Mouse (Mus musculus) neural tube, embryonic 14.5 days (tissue): ENCODE results near the gene Bpifa3. TPM values are rescaled to one million over a fixed set of nuclear protein-coding genes. Genes with fewer than 3 reads are reported as not detected.

Experiments used
- ATAC-seq: fragments of 200-750 bp; cut with Nextera tagmentation; 2 replicates; pipeline ENCODE4 v1.8.0; 2017; ENCODE audit warnings: low read depth, mild to moderate bottlenecking, moderate TSS enrichment, moderate library complexity
- H3K27ac ChIP-seq: fragments of 300-500 bp; sonication (generic); 2 replicates; pipeline ENCODE4 v1.5.1; 2014; ENCODE audit warnings: low read depth, mild to moderate bottlenecking, control low read depth, low read length, moderate library complexity, mixed read lengths
- H3K27me3 ChIP-seq: fragments of 300-500 bp; sonication (generic); 2 replicates; pipeline ENCODE4 v1.6.1; 2014; ENCODE audit warnings: low read length; ENCODE audit not compliant: control insufficient read depth, insufficient read depth
- H3K36me3 ChIP-seq: fragments of 300-500 bp; sonication (generic); 2 replicates; pipeline ENCODE4 v1.6.1; 2014; ENCODE audit warnings: low read length, mixed read lengths; ENCODE audit not compliant: control insufficient read depth, insufficient read depth
- H3K4me1 ChIP-seq: fragments of 300-500 bp; sonication (generic); 2 replicates; pipeline ENCODE4 v1.6.1; 2014; ENCODE audit warnings: low read length; ENCODE audit not compliant: control insufficient read depth, insufficient read depth
- H3K4me2 ChIP-seq: fragments of 300-500 bp; sonication (generic); 2 replicates; pipeline ENCODE4 v1.6.1; 2014; ENCODE audit warnings: mild to moderate bottlenecking, low read depth, low read length, control low read depth
- H3K4me3 ChIP-seq: fragments of 300-500 bp; sonication (generic); 2 replicates; pipeline ENCODE4 v1.5.1; 2014; ENCODE audit warnings: low read depth, low read length, control low read depth, mixed read lengths
- H3K9ac ChIP-seq: fragments of 300-500 bp; sonication (generic); replicated peaks from 2 replicates; pipeline ENCODE4 v1.6.1; 2014; ENCODE audit warnings: low read depth, mild to moderate bottlenecking, control low read depth, low read length, mixed read lengths
- H3K9me3 ChIP-seq: fragments of 300-500 bp; sonication (generic); 2 replicates; pipeline ENCODE4 v1.6.1; 2016; ENCODE audit warnings: low read length; ENCODE audit not compliant: control insufficient read depth
- WGBS: fragments of 180-500 bp; shearing (Covaris S2); extraction: QIAGEN DNeasy Blood & Tissue Kit; methylation state at CpG from one replicate; pipeline ENCODE4 v1.1.7; 2014; 5-methylcytosine and 5-hydroxymethylcytosine counted together
- polyA plus RNA-seq: library from polyadenylated mRNA; unstranded; fragments of >200 nt; fragmentation: Nextera tagmentation; extraction: Ambion mirVana; gene quantifications from 2 replicates; pipeline ENCODE4 v1.2.1, GENCODE M21; 2014

Bpifa3 gene
- not detected in 2 replicates for polyA plus RNA-seq

- H3K27me3 ChIP-seq: no peaks in the 10 kb centered on the region
- no peak for ATAC-seq
These were observed at the start of gene Bpifa3 for GRCm38 (mm10) chr2:154130120-154130519. Gene Bpifa3 (plus strand): TSS chr2:154130336.

GRCm38 (mm10) chr2:154097734-154098133 is 32.4 kb upstream of the Bpifa3 start:
- ATAC-seq: no peak
- no peak overlapping the region for H3K27ac ChIP-seq

More at GRCm38 (mm10) chr2:154130120-154130519, at the start of gene Bpifa3:
- Histone ChIP-seq H3K27ac (no peak within 1 kb of the TSS), H3K4me3 (no peak within 1 kb of the TSS), H3K36me3 (no peaks in the 10 kb centered on the region), H3K4me1 (no peaks in the 10 kb centered on the region), H3K9ac (no peak within 1 kb of the TSS), H3K4me2 (no peak within 1 kb of the TSS), H3K9me3 (no peaks in the 10 kb centered on the region)
- 72% methylated on average over 2 of the region's 2 CpGs for WGBS

GRCm38 (mm10) chr2:154117381-154117780 is 12.8 kb upstream of the Bpifa3 start:
- H3K27me3 ChIP-seq: no peaks in the 10 kb centered on the region
- no peaks in the 10 kb centered on the region for H3K4me1 ChIP-seq
- H3K9me3 ChIP-seq: no peaks in the 10 kb centered on the region
- ATAC-seq: no peak
- no peaks in the 10 kb centered on the region for H3K36me3 ChIP-seq
- no peak overlapping the region for H3K4me2 ChIP-seq
- H3K9ac ChIP-seq: no peak overlapping the region
- H3K27ac ChIP-seq: no peak overlapping the region
- H3K4me3 ChIP-seq: no peak overlapping the region
- WGBS: 88% methylated on average over 3 of the region's 3 CpGs

More at GRCm38 (mm10) chr2:154097734-154098133, 32.4 kb upstream of the Bpifa3 start:
- Histone ChIP-seq H3K9me3 (no peaks in the 10 kb centered on the region), H3K36me3 (no peaks in the 10 kb centered on the region), H3K9ac (no peak overlapping the region), H3K4me3 (no peak overlapping the region), H3K27me3 (no peaks in the 10 kb centered on the region), H3K4me1 (no peaks in the 10 kb centered on the region), H3K4me2 (no peak overlapping the region)
- WGBS: 51% methylated on average over 1 of the region's 1 CpGs

- H3K4me1 ChIP-seq: no peaks in the 10 kb centered on the region
- no peaks in the 10 kb centered on the region for H3K27me3 ChIP-seq
- no peak within 1 kb of the TSS for H3K9ac ChIP-seq
- H3K27ac ChIP-seq: no peak within 1 kb of the TSS
- no peak within 1 kb of the TSS for H3K4me3 ChIP-seq
- H3K4me2 ChIP-seq: no peak within 1 kb of the TSS
- 82% methylated on average over 4 of the region's 4 CpGs for WGBS
- H3K36me3 ChIP-seq: no peaks in the 10 kb centered on the region
- ATAC-seq: no peak
- H3K9me3 ChIP-seq: no peaks in the 10 kb centered on the region
These were observed 12.4 kb downstream of the Bpifa3 start, which contains the start of gene Bpifa1 for GRCm38 (mm10) chr2:154142580-154142979. Gene Bpifa1 (plus strand): TSS chr2:154142880.

- no peaks in the 10 kb centered on the region for H3K9me3 ChIP-seq
- H3K4me1 ChIP-seq: no peaks in the 10 kb centered on the region
- no peak overlapping the region for H3K4me2 ChIP-seq
- no peak for ATAC-seq
- no peaks in the 10 kb centered on the region for H3K27me3 ChIP-seq
- H3K36me3 ChIP-seq: no peaks in the 10 kb centered on the region
- no peak overlapping the region for H3K9ac ChIP-seq
- H3K27ac ChIP-seq: no peak overlapping the region
- no peak overlapping the region for H3K4me3 ChIP-seq
- 63% methylated on average over 3 of the region's 3 CpGs for WGBS
These were observed 13.6 kb downstream of the Bpifa3 start for GRCm38 (mm10) chr2:154143735-154144134.

GRCm38 (mm10) chr2:154147496-154147895 is 17.4 kb downstream of the Bpifa3 start:
- WGBS: 76% methylated on average over 4 of the region's 4 CpGs
- H3K9me3 ChIP-seq: no peaks in the 10 kb centered on the region
- no peak for ATAC-seq
- H3K4me3 ChIP-seq: no peak overlapping the region
- H3K36me3 ChIP-seq: no peaks in the 10 kb centered on the region
- H3K27me3 ChIP-seq: no peaks in the 10 kb centered on the region
- H3K27ac ChIP-seq: no peak overlapping the region
- H3K4me2 ChIP-seq: no peak overlapping the region
- H3K9ac ChIP-seq: no peak overlapping the region
- H3K4me1 ChIP-seq: no peaks in the 10 kb centered on the region

GRCm38 (mm10) chr2:154158433-154158832 is 28.3 kb downstream of the Bpifa3 start:
- WGBS: 45% methylated on average over 3 of the region's 3 CpGs
- no peak overlapping the region for H3K4me2 ChIP-seq
- H3K9ac ChIP-seq: no peak overlapping the region
- H3K9me3 ChIP-seq: no peaks in the 10 kb centered on the region
- no peak overlapping the region for H3K27ac ChIP-seq
- ATAC-seq: no peak
- H3K36me3 ChIP-seq: no peaks in the 10 kb centered on the region
- no peaks in the 10 kb centered on the region for H3K27me3 ChIP-seq
- H3K4me1 ChIP-seq: no peaks in the 10 kb centered on the region
- no peak overlapping the region for H3K4me3 ChIP-seq

- Histone ChIP-seq H3K9ac (no peak within 1 kb of the TSS), H3K4me1 (no peaks in the 10 kb centered on the region), H3K36me3 (no peaks in the 10 kb centered on the region), H3K27ac (no peak within 1 kb of the TSS), H3K4me3 (no peak within 1 kb of the TSS), H3K9me3 (no peaks in the 10 kb centered on the region), H3K4me2 (no peak within 1 kb of the TSS), H3K27me3 (no peaks in the 10 kb centered on the region)
- WGBS: 86% methylated on average over 8 of the region's 8 CpGs
- ATAC-seq: no peak
These were observed 32.2 kb downstream of the Bpifa3 start, which contains the start of gene Bpifa5 for GRCm38 (mm10) chr2:154162307-154162706. Gene Bpifa5 (plus strand): TSS chr2:154162607.

GRCm38 (mm10) chr2:154163306-154163705 is 33.2 kb downstream of the Bpifa3 start:
- H3K4me2 ChIP-seq: no peak overlapping the region
- H3K4me1 ChIP-seq: no peaks in the 10 kb centered on the region
- no peaks in the 10 kb centered on the region for H3K36me3 ChIP-seq
- no peaks in the 10 kb centered on the region for H3K27me3 ChIP-seq
- 89% methylated on average over 5 of the region's 5 CpGs for WGBS
- H3K9me3 ChIP-seq: no peaks in the 10 kb centered on the region
- no peak for ATAC-seq
- H3K9ac ChIP-seq: no peak overlapping the region
- H3K27ac ChIP-seq: no peak overlapping the region
- no peak overlapping the region for H3K4me3 ChIP-seq
